Mouse (Mus musculus) liver, embryonic 13.5 days (tissue): ENCODE measurements around the gene Them7. TPM values are rescaled to one million over a fixed set of nuclear protein-coding genes. Genes with fewer than 3 reads are reported as not detected.

ENCODE experiments used
- ATAC-seq: fragments of 200-750 bp; cut with Nextera tagmentation; 2 replicates; pipeline ENCODE4 v1.8.0; 2017; ENCODE audit warnings: low read depth, mild to moderate bottlenecking, moderate number of reproducible peaks, moderate library complexity
- DNase-seq: peaks from one replicate; pipeline ENCODE4 v3.0.0; 2022
- H3K27ac ChIP-seq: fragments of 300-500 bp; sonication (generic); 2 replicates; pipeline ENCODE4 v1.5.1; 2015; ENCODE audit warnings: moderate library complexity, mild to moderate bottlenecking, inconsistent platforms
- H3K27me3 ChIP-seq: fragments of 300-500 bp; sonication (generic); 2 replicates; pipeline ENCODE4 v1.6.1; 2015; ENCODE audit warnings: mild to moderate bottlenecking, inconsistent platforms
- H3K36me3 ChIP-seq: fragments of 300-500 bp; sonication (generic); 2 replicates; pipeline ENCODE4 v1.6.1; 2015; ENCODE audit warnings: mild to moderate bottlenecking, inconsistent platforms
- H3K4me1 ChIP-seq: fragments of 300-500 bp; sonication (generic); replicated peaks from 2 replicates; pipeline ENCODE4 v1.6.1; 2015; ENCODE audit warnings: inconsistent platforms
- H3K4me2 ChIP-seq: fragments of 300-500 bp; sonication (generic); 2 replicates; pipeline ENCODE4 v1.6.1; 2015; ENCODE audit warnings: inconsistent platforms, mild to moderate bottlenecking, moderate library complexity
- H3K4me3 ChIP-seq: fragments of 300-500 bp; sonication (generic); replicated peaks from 2 replicates; pipeline ENCODE4 v1.5.1; 2015; ENCODE audit warnings: mild to moderate bottlenecking, inconsistent platforms
- H3K9ac ChIP-seq: fragments of 300-500 bp; sonication (generic); 2 replicates; pipeline ENCODE4 v1.6.1; 2015; ENCODE audit warnings: mild to moderate bottlenecking, inconsistent platforms
- H3K9me3 ChIP-seq: fragments of 300-500 bp; sonication (generic); replicated peaks from 2 replicates; pipeline ENCODE4 v1.6.1; 2016; ENCODE audit warnings: inconsistent platforms
- WGBS: fragments of 180-500 bp; shearing (Covaris S2); methylation state at CpG from one replicate; pipeline ENCODE4 v1.1.7; 2015; ENCODE audit not compliant: insufficient replicate concordance; 5-methylcytosine and 5-hydroxymethylcytosine counted together
- polyA plus RNA-seq: library from polyadenylated mRNA; unstranded; fragments of >200 nt; fragmentation: Nextera tagmentation; extraction: Ambion mirVana; gene quantifications from 2 replicates; pipeline ENCODE4 v1.2.1, GENCODE M21; 2015

Gene Them7
- polyA plus RNA-seq, 1 experiment from 2014 or later = 0.99 TPM

- Histone ChIP-seq H3K27ac (no peak overlapping the region), H3K4me1 (no peaks in the 10 kb centered on the region), H3K27me3 (no peaks in the 10 kb centered on the region), H3K9ac (no peak overlapping the region), H3K4me3 (no peak overlapping the region), H3K36me3 (no peaks in the 10 kb centered on the region), H3K4me2 (no peak overlapping the region), H3K9me3 (no peaks in the 10 kb centered on the region)
- no peak for DNase-seq
- 64% methylated on average over 6 of the region's 6 CpGs for WGBS
- ATAC-seq = no peak
Observed at GRCm38 (mm10) chr2:105348886-105349285, 124.8 kb downstream of the Them7 start.

- no peak for DNase-seq
- Histone ChIP-seq H3K9me3 (no peaks in the 10 kb centered on the region), H3K9ac (no peak overlapping the region), H3K4me2 (no peak overlapping the region), H3K4me3 (no peak overlapping the region), H3K4me1 (no peaks in the 10 kb centered on the region), H3K27ac (no peak overlapping the region), H3K36me3 (no peaks in the 10 kb centered on the region), H3K27me3 (no peaks in the 10 kb centered on the region)
- 59% methylated on average over 5 of the region's 5 CpGs for WGBS
- ATAC-seq = no peak
Observed at GRCm38 (mm10) chr2:105356791-105357190, 132.7 kb downstream of the Them7 start.

- Histone ChIP-seq H3K4me3 (no peak overlapping the region), H3K4me1 (no peaks in the 10 kb centered on the region), H3K4me2 (no peak overlapping the region), H3K9me3 (no peaks in the 10 kb centered on the region), H3K27me3 (no peaks in the 10 kb centered on the region), H3K27ac (no peak overlapping the region), H3K36me3 (no peaks in the 10 kb centered on the region), H3K9ac (no peak overlapping the region)
- no peak for DNase-seq
- 69% methylated on average over 3 of the region's 3 CpGs for WGBS
- ATAC-seq = no peak
Observed at GRCm38 (mm10) chr2:105358040-105358439, 133.9 kb downstream of the Them7 start.

- DNase-seq (no peak), ATAC-seq (no peak)
- H3K4me1 ChIP-seq = no peaks in the 10 kb centered on the region
- H3K9me3 ChIP-seq = no peaks in the 10 kb centered on the region
- no peak overlapping the region for H3K27ac ChIP-seq
- H3K4me3 ChIP-seq = no peak overlapping the region
- H3K27me3 ChIP-seq = peaks cover 24% of the 10 kb centered on the region
- no peak overlapping the region for H3K9ac ChIP-seq
- 30% methylated on average over 4 of the region's 4 CpGs for WGBS
- no peaks in the 10 kb centered on the region for H3K36me3 ChIP-seq
- H3K4me2 ChIP-seq = no peak overlapping the region
Observed at GRCm38 (mm10) chr2:105367623-105368022, 143.5 kb downstream of the Them7 start.

GRCm38 (mm10) chr2:105370240-105370639 lies 146.1 kb downstream of the Them7 start:
- ATAC-seq (no peak), DNase-seq (no peak)
- H3K9ac ChIP-seq = no peak overlapping the region
- no peak overlapping the region for H3K4me3 ChIP-seq
- no peaks in the 10 kb centered on the region for H3K9me3 ChIP-seq
- H3K36me3 ChIP-seq = no peaks in the 10 kb centered on the region
- 23% methylated on average over 10 of the region's 10 CpGs for WGBS
- H3K4me2 ChIP-seq = no peak overlapping the region
- no peaks in the 10 kb centered on the region for H3K4me1 ChIP-seq
- peaks cover 34% of the 10 kb centered on the region for H3K27me3 ChIP-seq
- no peak overlapping the region for H3K27ac ChIP-seq

- no peak for ATAC-seq
- DNase-seq = no peak
- H3K4me2 ChIP-seq = no peak overlapping the region
- no peak overlapping the region for H3K9ac ChIP-seq
- H3K36me3 ChIP-seq = no peaks in the 10 kb centered on the region
- H3K4me1 ChIP-seq = no peaks in the 10 kb centered on the region
- H3K27ac ChIP-seq = no peak overlapping the region
- no peaks in the 10 kb centered on the region for H3K9me3 ChIP-seq
- H3K4me3 ChIP-seq = no peak overlapping the region
- WGBS = 35% methylated on average over 14 of the region's 14 CpGs
- H3K27me3 ChIP-seq = peaks cover 34% of the 10 kb centered on the region
Observed at GRCm38 (mm10) chr2:105370698-105371097, 146.6 kb downstream of the Them7 start.

GRCm38 (mm10) chr2:105372156-105372555 lies 148.0 kb downstream of the Them7 start:
- Histone ChIP-seq H3K4me2 (no peak overlapping the region), H3K27ac (no peak overlapping the region), H3K36me3 (no peaks in the 10 kb centered on the region), H3K4me3 (no peak overlapping the region), H3K9me3 (no peaks in the 10 kb centered on the region), H3K9ac (no peak overlapping the region), H3K27me3 (peaks cover 34% of the 10 kb centered on the region), H3K4me1 (no peaks in the 10 kb centered on the region)
- WGBS = 70% methylated on average over 6 of the region's 6 CpGs
- ATAC-seq = no peak
- no peak for DNase-seq

GRCm38 (mm10) chr2:105372727-105373126 lies 148.6 kb downstream of the Them7 start:
- DNase-seq (no peak), ATAC-seq (no peak)
- H3K27ac ChIP-seq = no peak overlapping the region

GRCm38 (mm10) chr2:105373658-105374057 lies 149.5 kb downstream of the Them7 start:
- no peaks in the 10 kb centered on the region for H3K9me3 ChIP-seq
- H3K4me3 ChIP-seq = no peak overlapping the region
- H3K4me2 ChIP-seq = no peak overlapping the region
- H3K27me3 ChIP-seq = peaks cover 34% of the 10 kb centered on the region
- no peak overlapping the region for H3K27ac ChIP-seq
- no peak overlapping the region for H3K9ac ChIP-seq
- DNase-seq (no peak), ATAC-seq (no peak)
- H3K4me1 ChIP-seq = no peaks in the 10 kb centered on the region
- 65% methylated on average over 11 of the region's 11 CpGs for WGBS
- H3K36me3 ChIP-seq = no peaks in the 10 kb centered on the region

More at GRCm38 (mm10) chr2:105372727-105373126, 148.6 kb downstream of the Them7 start:
- Histone ChIP-seq H3K9me3 (no peaks in the 10 kb centered on the region), H3K4me2 (no peak overlapping the region), H3K27me3 (peaks cover 34% of the 10 kb centered on the region), H3K9ac (no peak overlapping the region), H3K36me3 (no peaks in the 10 kb centered on the region), H3K4me1 (no peaks in the 10 kb centered on the region), H3K4me3 (no peak overlapping the region)
- 57% methylated on average over 5 of the region's 5 CpGs for WGBS

- H3K27ac ChIP-seq = no peak overlapping the region
- H3K4me2 ChIP-seq = no peak overlapping the region
- H3K4me1 ChIP-seq = peaks cover 8% of the 10 kb centered on the region
- no peak for DNase-seq
- H3K4me3 ChIP-seq = no peak overlapping the region
- ATAC-seq = no peak
- 89% methylated on average over 7 of the region's 7 CpGs for WGBS
- H3K36me3 ChIP-seq = no peaks in the 10 kb centered on the region
- no peaks in the 10 kb centered on the region for H3K9me3 ChIP-seq
- no peak overlapping the region for H3K9ac ChIP-seq
- peaks cover 26% of the 10 kb centered on the region for H3K27me3 ChIP-seq
Observed at GRCm38 (mm10) chr2:105375261-105375660, 151.1 kb downstream of the Them7 start.

GRCm38 (mm10) chr2:105375705-105376104 lies 151.6 kb downstream of the Them7 start:
- peaks cover 21% of the 10 kb centered on the region for H3K27me3 ChIP-seq
- no peak for ATAC-seq
- no peak for DNase-seq
- no peak overlapping the region for H3K4me2 ChIP-seq
- H3K9me3 ChIP-seq = no peaks in the 10 kb centered on the region
- H3K4me3 ChIP-seq = no peak overlapping the region
- H3K9ac ChIP-seq = no peak overlapping the region
- peaks cover 8% of the 10 kb centered on the region for H3K4me1 ChIP-seq
- H3K36me3 ChIP-seq = no peaks in the 10 kb centered on the region
- H3K27ac ChIP-seq = no peak overlapping the region
- 67% methylated on average over 4 of the region's 4 CpGs for WGBS

GRCm38 (mm10) chr2:105379682-105380081 lies 155.6 kb downstream of the Them7 start:
- Histone ChIP-seq H3K27me3 (no peaks in the 10 kb centered on the region), H3K9me3 (no peaks in the 10 kb centered on the region), H3K4me3 (no peak overlapping the region), H3K36me3 (no peaks in the 10 kb centered on the region; the same call in 1 of the 2 replicates), H3K9ac (no peak overlapping the region), H3K27ac (no peak overlapping the region), H3K4me1 (peaks cover 10% of the 10 kb centered on the region), H3K4me2 (no peak overlapping the region)
- WGBS = 22% methylated on average over 1 of the region's 1 CpGs
- no peak for DNase-seq
- ATAC-seq = peak; percentile 78
